Mouse (Mus musculus) ES-E14 (cell line): Measurements from ENCODE around the gene Nsun7.

Source experiments
- CHD2 ChIP-seq: IDR thresholded peaks from 2 replicates; pipeline ENCODE4 v1.6.1; 2014; ENCODE audit warnings: mild to moderate bottlenecking, low read depth, low read length, inconsistent platforms
- MAFK ChIP-seq: IDR thresholded peaks from 2 replicates; pipeline ENCODE4 v1.6.1; 2014; ENCODE audit warnings: mild to moderate bottlenecking, low read depth, low read length, inconsistent platforms; ENCODE audit not compliant: insufficient read depth
- ZC3H11A ChIP-seq: IDR thresholded peaks from 2 replicates; pipeline ENCODE4 v1.6.1; 2012; ENCODE audit warnings: low read depth, mild to moderate bottlenecking, inconsistent platforms, low read length, borderline replicate concordance

DNA sequence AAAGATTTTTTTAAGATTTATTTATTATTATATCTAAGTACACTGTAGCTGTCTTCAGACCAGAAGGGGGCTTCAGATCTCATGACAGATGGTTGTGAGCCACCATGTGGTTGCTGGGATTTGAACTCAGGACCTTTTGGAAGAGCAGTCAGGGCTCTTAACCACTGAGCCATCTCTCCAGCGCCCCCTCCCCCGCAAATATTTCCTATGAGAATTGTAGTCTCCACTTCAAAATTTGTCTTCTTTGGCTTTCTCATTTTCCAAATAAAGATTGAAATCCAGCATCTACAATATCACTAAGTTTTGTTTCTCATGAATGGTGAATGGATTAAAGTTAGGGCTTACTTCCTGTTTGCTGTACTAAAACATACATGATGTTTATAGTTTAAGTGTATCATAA, 2.8 kb downstream of the Nsun7 start:
- TF ChIP-seq CHD2 (no peak), ZC3H11A (no peak), MAFK (no peak)
